Mouse (Mus musculus): ENCODE data around the gene Tigd3. TPM values are rescaled to one million over a fixed set of nuclear protein-coding genes. Genes with fewer than 3 reads are reported as not detected.

Gene Tigd3
- 1 to 10 TPM; 5.6 to 5.9 TPM for total RNA-seq (2021)
- long read RNA-seq, experiment 1, partial matches to known transcripts = 0 of 1 reads
- long read RNA-seq, experiment 1, other reads (novel, unspliced or antisense) = 0 of 1 reads
- long read RNA-seq, experiment 2, partial matches to known transcripts = 0 of 3 reads
- long read RNA-seq, experiment 2, other reads (novel, unspliced or antisense) = 0 of 3 reads

DNA sequence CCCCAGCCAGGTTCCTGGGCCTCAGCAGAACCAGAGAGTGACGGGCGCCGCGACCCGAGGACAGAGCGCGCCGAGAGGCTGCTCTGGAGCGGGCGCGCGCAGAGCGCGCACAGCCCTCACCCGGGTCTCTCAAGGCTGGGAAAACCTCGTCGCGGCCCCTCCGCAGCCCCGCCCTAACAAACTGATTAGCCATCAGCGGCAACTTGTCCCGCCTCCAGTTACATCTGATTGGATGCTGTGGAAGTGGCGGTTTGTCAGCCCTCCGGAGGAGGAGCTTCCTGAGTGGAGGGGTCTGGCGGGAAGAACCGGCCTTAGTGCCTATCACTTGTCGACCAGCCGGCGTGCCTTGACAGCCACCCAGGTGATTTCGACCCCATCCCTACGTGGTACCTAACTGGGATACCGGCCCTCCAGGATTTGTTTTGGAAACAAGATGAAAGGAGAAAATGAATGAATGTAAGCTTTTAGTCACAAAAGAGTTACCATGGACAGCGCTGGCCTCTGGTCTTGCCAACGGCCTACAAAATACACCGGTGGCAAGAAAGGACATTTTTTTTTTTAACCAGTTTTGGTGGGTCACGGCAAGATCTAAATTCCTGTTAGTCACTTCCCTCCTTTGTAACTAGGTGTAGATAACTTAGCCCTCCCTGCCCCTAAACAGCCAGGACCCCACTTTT, at the start of gene Tigd3:
Gene Tigd3 (minus strand): TSS at position 148 of the 677 bp plus-strand sequence.
- DNase-seq (ENCODE audit: low spot score in 2 of 2) = peak; percentile 97 to 98

DNA sequence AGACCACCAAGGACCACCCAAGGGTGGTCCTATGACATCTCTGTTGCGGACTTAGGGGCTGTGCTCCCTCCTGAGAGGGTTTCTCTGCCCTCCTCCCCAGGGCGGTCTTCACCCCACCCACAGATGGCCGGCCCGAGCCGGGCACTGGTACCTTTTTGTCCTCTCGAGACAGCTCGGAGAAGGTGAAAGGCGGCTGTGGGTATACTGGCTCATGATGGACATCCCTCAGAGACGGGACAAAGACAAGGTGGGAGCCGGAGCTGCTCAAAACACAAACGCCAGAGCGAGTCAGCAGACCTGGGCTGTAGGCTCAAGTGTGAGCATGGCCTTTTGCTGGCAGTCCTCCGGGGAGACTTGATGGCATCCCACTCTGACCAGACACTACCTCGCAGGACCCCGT, 49.5 kb upstream of the Tigd3 start:
- DNase-seq (ENCODE audit: low spot score in 2 of 2) = no peak
- intact Hi-C loops (cut with DNase I) = no loop called here

More for the DNA sequence above, at the start of gene Tigd3:
- intact Hi-C loops (cut with DNase I) = loop anchor here (2.0 kb wide), 1 partner anchor 17 kb away; no protein-coding TSS in a partner anchor

DNA sequence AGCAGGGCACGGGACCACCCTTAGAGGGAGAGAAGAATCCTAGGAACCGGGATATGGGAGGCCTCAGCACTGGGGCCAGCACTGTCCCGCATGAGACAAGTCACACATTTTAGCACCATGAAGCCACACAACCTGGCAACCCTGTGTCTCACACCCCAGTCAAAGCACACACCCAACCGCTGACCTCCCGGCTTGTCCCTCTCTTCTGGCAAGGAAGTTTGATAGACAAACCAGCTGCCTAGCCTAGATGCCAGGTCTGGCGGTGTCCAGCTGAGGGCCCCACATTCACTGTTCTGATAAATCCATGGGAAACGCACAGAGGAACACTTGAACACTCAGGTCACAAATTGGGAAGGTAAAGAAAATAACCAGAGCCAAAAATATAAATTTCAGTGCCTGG, 48.6 kb upstream of the Tigd3 start:
- intact Hi-C loops (cut with DNase I) = no loop called here
- no peak for DNase-seq (ENCODE audit: low spot score in 2 of 2)

DNA sequence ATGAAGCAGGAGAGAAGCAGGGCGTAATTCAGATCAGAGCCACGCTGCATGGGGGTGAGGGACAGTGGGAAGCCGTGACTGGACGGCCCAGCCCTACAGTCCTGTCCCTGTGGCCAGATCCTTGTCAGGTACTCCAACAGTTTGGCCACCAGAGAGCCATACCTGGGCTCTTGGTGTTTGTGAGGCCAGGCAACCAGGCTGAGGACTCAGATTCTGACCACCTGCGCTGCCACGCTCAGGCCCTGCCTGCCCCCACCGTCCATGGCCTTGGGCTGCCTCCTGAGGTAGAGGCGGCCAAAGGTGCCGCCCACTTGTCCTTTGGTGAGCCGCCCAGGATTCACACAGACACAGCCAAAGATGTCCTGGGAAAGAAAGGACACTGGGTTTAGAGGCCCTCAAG, 46.7 kb upstream of the Tigd3 start:
- no peak for DNase-seq (ENCODE audit: low spot score in 2 of 2)
- intact Hi-C loops (cut with DNase I) = no loop called here

DNA sequence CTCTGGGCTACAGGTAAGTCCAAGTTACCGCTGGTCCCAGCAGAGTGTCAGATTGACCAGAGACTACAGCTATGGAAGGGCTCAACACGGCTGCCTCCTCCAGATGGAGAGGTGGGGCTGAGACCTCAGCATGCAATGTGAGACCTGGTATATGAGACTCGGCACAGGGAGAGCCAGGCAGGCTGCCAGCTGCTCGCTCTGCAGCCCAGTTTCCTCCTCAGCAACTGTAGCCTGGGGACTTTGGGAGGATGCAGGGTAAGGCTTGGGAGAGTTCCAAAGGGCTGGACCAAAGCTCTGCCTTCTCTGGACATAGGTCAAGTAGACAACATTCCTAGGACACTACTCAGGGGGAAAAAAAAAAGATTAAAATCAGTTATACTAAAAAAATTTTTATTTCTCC, 46.2 kb upstream of the Tigd3 start:
- peak; percentile 38 to 40 for DNase-seq (ENCODE audit: low spot score in 2 of 2)
- intact Hi-C loops (cut with DNase I) = no loop called here

DNA sequence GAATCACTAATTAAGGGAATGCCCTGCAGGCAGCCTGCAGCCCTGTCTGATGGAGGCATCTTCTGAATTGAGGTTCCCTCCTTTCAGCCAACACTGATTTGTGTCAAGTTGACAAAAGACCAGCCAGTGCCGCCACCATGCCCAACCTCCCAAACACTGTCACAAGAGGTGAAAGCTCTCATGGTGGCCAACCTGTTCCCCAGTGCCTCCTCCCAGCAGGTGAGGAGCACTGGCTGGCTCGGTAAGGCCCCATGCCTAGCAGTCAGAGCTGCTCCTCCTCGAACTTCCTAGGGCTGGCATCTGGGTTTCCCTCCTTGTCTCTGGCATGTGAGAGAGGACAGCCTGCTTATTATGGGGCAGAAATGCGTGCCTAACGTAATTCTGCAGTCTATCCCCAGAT, 45.8 kb upstream of the Tigd3 start:
- intact Hi-C loops (cut with DNase I) = no loop called here
- no peak for DNase-seq (ENCODE audit: low spot score in 2 of 2)

DNA sequence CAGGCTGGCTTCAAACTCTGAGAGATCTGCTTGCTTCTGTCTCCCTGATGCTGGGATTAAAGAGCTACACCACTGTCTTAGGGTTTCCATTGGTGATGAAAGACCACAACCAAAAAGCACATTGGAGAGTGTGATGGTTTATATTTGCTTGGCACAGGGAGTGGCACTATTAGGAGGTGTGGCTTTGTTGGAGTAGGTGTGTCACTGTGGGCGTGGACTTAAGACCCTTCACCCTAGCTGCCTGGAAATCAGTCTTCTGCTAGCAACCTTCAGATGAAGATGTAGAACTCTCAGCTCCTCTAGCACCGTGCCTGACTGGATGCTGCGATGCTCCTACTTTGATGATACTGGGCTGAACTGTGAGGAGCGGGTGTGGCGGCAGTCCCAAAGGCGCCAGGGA, 44.6 kb upstream of the Tigd3 start:
- no peak for DNase-seq (ENCODE audit: low spot score in 2 of 2)

DNA sequence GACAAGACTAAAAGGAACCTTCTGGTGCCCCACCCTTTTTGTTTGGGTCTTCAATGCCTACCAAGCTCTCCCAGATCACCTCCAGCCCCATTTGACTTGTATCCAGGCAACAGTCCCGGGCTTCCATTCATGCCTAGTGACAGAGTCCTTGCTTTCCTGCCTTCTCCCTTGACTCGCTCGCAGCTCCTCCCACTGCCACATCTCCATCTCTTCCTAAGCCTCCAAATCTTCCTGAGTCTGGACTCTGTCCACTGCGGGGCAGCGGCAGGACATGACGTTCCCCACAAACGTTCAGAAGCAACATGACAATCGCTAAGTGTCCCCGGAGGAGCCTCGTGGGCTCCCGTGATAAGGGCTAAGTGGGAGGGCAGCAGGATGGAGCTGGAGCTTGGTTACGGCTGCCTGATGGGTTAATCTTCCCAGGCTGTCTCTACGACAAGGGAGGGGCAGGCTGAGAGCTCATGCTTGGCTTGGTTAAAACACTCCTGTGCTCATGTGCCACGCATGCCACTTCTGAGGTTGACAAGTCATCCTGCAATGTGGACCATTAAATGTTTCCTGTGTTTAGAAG, 44.0 kb upstream of the Tigd3 start:
- no peak for DNase-seq (ENCODE audit: low spot score in 2 of 2)
- intact Hi-C loops (cut with DNase I) = no loop called here

More for the DNA sequence above, 44.6 kb upstream of the Tigd3 start:
- intact Hi-C loops (cut with DNase I) = no loop called here

DNA sequence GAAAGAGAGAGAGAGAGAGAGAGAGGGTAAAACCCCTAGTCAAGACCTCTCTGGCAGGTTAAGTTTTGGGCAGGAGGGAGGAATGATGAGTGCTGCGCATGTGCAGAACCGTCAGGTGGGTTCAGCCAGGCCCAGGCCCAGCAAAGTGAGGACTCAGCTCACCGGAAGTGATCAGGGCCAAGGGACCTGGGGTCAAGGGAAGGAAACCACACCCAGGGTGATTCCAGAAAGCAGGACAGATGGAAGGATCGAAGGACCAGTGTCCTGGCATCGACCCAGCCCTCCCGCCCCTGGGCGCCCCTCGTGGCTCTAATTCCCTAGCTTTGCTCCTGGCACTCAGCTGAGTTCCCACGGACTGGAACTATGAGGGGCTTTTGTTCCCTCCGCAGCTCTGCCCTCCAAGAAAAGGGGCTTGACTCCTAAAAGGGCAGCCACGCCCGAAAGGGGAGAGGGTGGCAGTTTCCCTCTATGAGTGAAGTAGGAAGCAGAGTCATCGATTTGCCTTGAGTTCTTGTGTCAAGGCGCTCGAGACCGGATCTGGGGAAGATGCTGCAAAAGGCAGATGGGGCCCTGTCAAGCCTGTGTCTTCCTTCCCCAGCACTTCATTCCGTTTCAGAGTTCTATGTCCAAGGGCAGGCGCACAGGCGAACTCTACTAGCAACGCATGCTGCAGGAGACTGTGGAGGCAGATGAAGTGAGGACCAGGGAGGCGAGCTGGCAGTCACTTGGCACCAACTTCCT, 43.3 kb upstream of the Tigd3 start:
- intact Hi-C loops (cut with DNase I) = no loop called here
- no peak for DNase-seq (ENCODE audit: low spot score in 2 of 2)

DNA sequence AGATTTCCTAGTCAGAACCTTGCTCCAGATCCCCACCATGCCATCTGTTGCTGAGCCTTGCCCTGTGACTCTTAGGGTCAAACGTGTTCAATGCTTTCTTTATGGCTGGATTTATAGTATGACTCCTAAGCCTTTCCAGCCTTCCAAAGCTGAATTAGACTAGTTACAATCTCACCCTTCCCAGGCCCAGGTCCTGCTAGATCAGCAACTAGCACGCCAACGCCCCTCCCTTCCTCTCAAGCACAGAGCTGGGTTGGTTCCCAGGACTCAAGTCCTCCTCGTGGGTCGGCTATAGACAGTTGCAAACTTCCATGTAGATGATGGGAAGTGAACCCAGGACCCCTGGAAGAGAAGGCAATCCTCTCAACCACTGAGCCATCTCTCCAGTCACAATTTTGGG, 41.7 kb upstream of the Tigd3 start:
- no peak for DNase-seq (ENCODE audit: low spot score in 2 of 2)
- intact Hi-C loops (cut with DNase I) = no loop called here

DNA sequence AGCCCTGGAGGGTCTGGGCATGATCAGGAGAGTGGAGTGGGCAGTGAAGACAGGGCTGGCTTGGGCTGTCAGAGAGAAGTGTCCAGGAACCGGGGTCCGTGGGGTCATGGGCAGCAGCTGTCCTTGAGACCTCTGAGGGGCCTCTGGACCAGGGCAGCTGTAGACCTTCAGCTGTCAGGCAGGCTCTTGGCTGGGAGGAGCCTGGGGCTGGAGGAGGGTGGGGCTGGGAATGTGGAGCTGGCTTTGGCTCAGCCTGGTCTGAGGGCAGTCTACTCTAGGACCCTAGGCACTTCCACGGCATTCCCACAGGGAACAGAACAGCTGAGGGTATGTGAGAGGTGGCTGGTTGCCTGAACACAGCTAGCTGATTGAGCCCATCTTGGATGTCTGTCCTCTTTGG, 41.3 kb upstream of the Tigd3 start:
- no peak for DNase-seq (ENCODE audit: low spot score in 2 of 2)
- intact Hi-C loops (cut with DNase I) = no loop called here

DNA sequence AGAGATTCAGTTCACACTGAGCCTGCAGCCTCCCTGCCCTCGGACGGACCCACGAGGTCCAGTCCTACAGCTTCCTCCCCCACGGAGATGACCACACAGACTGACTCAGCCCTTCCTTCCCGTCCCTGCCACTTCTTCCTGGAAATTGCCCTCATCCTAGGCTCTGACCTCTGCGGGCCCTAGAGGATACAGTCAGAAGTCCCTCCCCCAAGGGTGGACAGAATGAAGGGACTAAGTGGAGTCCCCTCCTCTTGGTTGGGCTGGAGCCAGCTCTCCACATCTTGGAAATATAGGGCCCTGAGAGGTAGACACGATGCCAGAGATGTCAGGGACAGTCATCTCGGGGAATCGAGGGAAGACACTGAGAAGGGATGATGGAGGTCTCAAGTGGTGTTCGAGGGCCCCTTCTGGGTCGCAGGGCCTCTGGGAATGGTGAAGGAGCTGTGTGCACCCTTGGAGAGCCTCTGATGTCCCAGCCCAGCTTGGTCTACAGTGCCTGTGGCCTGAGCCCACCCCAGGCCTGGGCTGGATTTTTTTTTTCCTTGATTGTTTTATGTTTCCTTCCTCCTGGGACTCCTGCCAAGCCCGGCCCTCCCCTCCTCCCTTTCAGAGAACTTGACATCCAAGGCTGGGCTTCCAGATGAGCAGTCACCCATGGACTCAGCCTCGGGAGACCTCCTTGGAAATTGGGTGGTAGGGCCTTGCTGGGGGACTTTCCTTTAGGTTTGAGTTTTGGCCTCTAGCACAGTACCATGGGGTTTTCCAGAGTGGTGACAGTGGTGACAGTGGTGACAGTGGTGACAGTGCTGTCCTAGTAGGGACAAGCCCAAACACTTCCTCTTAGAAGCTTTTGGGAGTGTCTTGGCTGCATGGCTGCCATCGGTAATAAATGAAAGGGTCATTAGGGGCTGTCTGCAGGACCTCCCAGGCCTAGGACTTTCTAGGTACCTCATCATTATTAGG, 36.0 kb upstream of the Tigd3 start:
- intact Hi-C loops (cut with DNase I) = no loop called here
- no peak for DNase-seq (ENCODE audit: low spot score in 2 of 2)

DNA sequence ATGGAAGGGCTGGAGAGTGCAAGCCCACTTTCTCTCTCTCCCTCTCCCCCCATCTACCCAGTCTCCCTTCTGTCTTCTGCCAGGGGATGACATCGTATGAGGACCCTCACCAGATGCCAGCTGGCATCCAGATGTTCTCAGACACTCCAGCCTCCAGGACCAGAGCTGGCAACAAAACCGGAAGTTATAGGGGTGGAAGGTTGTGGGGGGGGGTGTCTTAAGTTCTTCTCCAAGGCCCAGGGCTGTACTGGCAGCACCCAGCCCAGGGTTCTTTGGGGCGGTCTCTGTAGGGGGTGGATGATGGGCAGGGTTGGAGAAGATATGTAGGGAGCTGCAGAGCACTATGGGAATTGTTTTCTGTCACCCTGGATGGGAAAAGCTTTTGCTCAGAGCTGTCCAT, 34.6 kb upstream of the Tigd3 start:
- intact Hi-C loops (cut with DNase I) = no loop called here
- no peak for DNase-seq (ENCODE audit: low spot score in 2 of 2)

DNA sequence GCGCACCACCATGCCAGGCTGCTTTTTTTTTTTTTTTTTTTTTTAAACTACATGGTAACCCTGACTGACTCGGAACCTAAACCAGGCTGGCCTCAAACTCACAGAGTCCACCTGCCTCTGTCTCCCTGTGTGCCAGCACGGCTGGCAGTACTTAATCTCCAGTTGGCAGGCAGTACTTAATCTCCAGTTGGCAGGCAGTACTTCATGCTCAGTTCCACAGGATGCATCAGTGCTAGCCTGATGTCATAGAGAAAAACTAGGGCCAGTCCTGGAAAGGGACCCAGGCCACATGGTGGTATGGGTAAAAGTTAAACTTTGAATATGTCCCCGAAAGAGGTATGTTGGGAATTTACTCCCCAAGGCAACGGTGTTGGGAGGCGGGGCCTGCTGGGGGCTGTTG, 34.2 kb upstream of the Tigd3 start:
- intact Hi-C loops (cut with DNase I) = no loop called here
- DNase-seq (ENCODE audit: low spot score in 2 of 2) = no peak

DNA sequence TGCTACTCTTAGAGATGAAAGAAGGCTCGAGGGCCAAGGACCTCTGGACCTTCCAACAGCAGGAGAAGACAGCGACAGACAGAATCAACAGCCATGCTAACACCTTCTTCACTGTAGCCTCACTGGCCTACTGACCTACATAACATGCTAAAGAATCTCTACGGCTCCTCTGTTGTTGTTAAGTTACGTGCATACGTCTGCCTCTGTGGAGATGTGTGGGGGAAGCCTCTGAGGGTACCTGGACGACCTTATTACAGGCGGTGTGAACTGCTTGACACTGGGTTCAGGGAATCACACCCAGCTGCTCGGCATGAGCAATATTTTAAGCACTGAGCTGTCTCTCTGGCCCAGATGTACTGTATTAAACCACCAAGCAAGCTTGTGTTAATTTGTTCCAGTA, 33.6 kb upstream of the Tigd3 start:
- no peak for DNase-seq (ENCODE audit: low spot score in 2 of 2)
- intact Hi-C loops (cut with DNase I) = no loop called here

DNA sequence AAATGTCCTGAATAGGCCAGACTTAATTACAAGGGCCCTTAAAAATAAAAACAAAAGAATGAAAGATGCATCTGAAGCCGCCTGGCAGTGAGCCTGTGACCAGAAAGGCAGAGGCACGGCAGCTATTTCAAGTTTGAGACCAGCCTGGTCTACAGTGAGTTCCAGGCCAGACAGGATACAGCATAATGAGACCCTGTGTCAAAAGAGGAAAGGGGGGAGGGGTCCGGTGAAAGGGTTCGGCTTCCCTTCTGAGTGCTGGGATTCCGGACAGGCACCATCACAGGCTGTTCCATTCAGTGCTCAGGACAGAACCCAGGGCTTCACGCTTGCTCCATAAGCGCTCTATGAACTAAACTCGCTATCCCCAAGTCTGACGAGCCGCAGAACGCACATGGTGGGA, 33.1 kb upstream of the Tigd3 start:
- intact Hi-C loops (cut with DNase I) = no loop called here
- DNase-seq (ENCODE audit: low spot score in 2 of 2) = no peak

DNA sequence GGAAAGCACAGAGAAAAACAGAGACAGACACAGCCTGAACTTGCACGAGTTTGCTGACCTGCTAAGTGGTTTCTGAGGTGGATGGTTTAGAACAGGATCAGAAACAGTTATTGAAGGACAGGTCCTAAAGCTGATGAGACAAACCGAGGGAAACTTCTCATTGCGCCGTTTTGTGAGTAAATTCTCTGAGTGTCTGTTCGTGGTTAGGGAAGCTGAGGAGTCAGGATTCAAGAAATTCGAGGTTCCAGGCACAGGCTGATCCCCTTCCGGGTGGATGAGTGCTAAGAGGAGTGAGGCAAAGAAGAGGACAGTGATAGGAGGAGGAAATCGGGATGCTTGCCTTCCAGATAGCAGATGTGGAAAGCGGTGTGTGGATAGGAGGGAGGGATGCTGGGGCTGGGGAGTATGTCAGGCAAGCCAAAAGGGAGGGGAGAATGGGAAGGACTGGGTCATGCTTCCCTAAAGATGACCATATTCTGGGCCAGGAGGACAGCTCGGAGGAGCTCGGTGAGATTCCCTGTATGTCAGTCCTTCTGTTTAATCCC, 31.4 kb upstream of the Tigd3 start:
- DNase-seq (ENCODE audit: low spot score in 2 of 2) = no peak
- intact Hi-C loops (cut with DNase I) = loop anchor here (2.0 kb wide), 1 partner anchor 31 kb away; no protein-coding TSS in a partner anchor

DNA sequence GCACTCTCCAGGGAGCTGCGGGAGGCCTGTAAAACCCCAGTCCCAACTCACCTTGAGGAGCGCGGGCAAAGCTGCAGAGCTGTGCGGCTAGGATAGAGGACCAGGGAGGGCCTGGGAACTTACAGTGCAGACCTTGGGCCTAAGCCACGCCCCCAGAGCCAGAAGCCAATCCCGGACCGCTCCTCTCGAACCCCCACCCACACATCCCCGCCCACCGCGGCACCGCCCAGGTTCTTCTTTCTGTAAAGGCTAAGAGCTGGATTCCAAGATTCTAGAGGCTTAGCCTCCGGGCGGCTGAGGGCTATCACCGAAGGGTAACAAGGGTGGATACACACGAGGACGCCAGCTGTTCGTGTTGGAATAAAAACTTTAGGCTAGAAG, 30.8 kb upstream of the Tigd3 start, which contains the start of gene Cdc42ep2:
Gene Cdc42ep2 (minus strand): TSS at position 104 of the 381 bp plus-strand sequence.
- peak; percentile 90 to 91 for DNase-seq (ENCODE audit: low spot score in 2 of 2)
- intact Hi-C loops (cut with DNase I) = loop anchor here (2.0 to 5.0 kb wide), 2 partner anchors 32 to 93 kb away; partner anchors contain the start of gene Capn1

Measured in left cerebral cortex, postnatal 14 days (tissue).